Mouse (Mus musculus) limb, embryonic 10.5 days (tissue): Measurements from ENCODE around the gene Drc7. TPM values are rescaled to one million over a fixed set of nuclear protein-coding genes. Genes with fewer than 3 reads are reported as not detected.
A peak's percentile ranks its signal among the peaks of the same experiment; 100 is the strongest.

Experiments
- DNase-seq: peaks from one replicate; pipeline ENCODE4 v3.0.0-alpha.2; 2017; ENCODE audit warnings: low spot score
- H3K27ac ChIP-seq: fragments of 300-500 bp; sonication (generic); 2 replicates; pipeline ENCODE4 v1.5.1; 2016; ENCODE audit warnings: mild to moderate bottlenecking
- H3K27me3 ChIP-seq: fragments of 300-500 bp; sonication (generic); 2 replicates; pipeline ENCODE4 v1.6.1; 2016; ENCODE audit warnings: low read depth, mild to moderate bottlenecking; ENCODE audit not compliant: poor library complexity, severe bottlenecking
- H3K36me3 ChIP-seq: fragments of 300-500 bp; sonication (generic); 2 replicates; pipeline ENCODE4 v1.6.1; 2016; ENCODE audit warnings: mild to moderate bottlenecking, moderate library complexity
- H3K4me1 ChIP-seq: fragments of 300-500 bp; sonication (generic); 2 replicates; pipeline ENCODE4 v1.6.1; 2016
- H3K4me3 ChIP-seq: fragments of 300-500 bp; sonication (generic); 2 replicates; pipeline ENCODE4 v1.5.1; 2016; ENCODE audit warnings: mild to moderate bottlenecking, moderate library complexity
- H3K9me3 ChIP-seq: fragments of 300-500 bp; sonication (generic); replicated peaks from 2 replicates; pipeline ENCODE4 v1.6.1; 2016; ENCODE audit warnings: mild to moderate bottlenecking
- WGBS: fragments of 180-500 bp; shearing (Covaris S2); methylation state at CpG from one replicate; pipeline ENCODE4 v1.1.7; 2016; 5-methylcytosine and 5-hydroxymethylcytosine counted together
- polyA plus RNA-seq: library from polyadenylated mRNA; unstranded; fragments of >200 nt; fragmentation: Nextera tagmentation; extraction: Ambion mirVana; gene quantifications from 2 replicates; pipeline ENCODE4 v1.2.1, GENCODE M21; 2016

Gene Drc7
- polyA plus RNA-seq, 1 experiment from 2014 or later, result 0.23 TPM

GRCm38 (mm10) chr8:95037106-95037925 is 17.6 kb upstream of the Drc7 start:
- no peak for DNase-seq
- no peaks in the 10 kb centered on the region for H3K9me3 ChIP-seq
- H3K27me3 ChIP-seq, result no peaks in the 10 kb centered on the region
- no peak overlapping the region for H3K4me3 ChIP-seq
- no peaks in the 10 kb centered on the region for H3K36me3 ChIP-seq
- 71% methylated on average over 7 of the region's 7 CpGs for WGBS
- no peaks in the 10 kb centered on the region for H3K4me1 ChIP-seq
- no peak overlapping the region for H3K27ac ChIP-seq

- no peak for DNase-seq
- H3K9me3 ChIP-seq, result no peaks in the 10 kb centered on the region
- WGBS, result 76% methylated on average over 6 of the region's 6 CpGs
- no peaks in the 10 kb centered on the region for H3K27me3 ChIP-seq
- no peak overlapping the region for H3K4me3 ChIP-seq
- H3K36me3 ChIP-seq, result no peaks in the 10 kb centered on the region
- no peaks in the 10 kb centered on the region; the same call in 1 of the 2 replicates for H3K4me1 ChIP-seq
- no peak overlapping the region for H3K27ac ChIP-seq
Observed at GRCm38 (mm10) chr8:95041883-95042784, 12.8 kb upstream of the Drc7 start.

- H3K27me3 ChIP-seq, result no peaks in the 10 kb centered on the region
- DNase-seq, result no peak
Observed at GRCm38 (mm10) chr8:95044811-95045210, 10.1 kb upstream of the Drc7 start.

GRCm38 (mm10) chr8:95046982-95047381 is 7.9 kb upstream of the Drc7 start:
- Histone ChIP-seq H3K4me1 (peaks cover 24% of the 10 kb centered on the region), H3K27ac (peak overlapping the region; percentile 14; the same call in 1 of the 2 replicates), H3K4me3 (no peak overlapping the region), H3K9me3 (no peaks in the 10 kb centered on the region), H3K36me3 (no peaks in the 10 kb centered on the region), H3K27me3 (no peaks in the 10 kb centered on the region)
- WGBS, result 83% methylated on average over 3 of the region's 3 CpGs
- DNase-seq, result no peak

More at GRCm38 (mm10) chr8:95044811-95045210, 10.1 kb upstream of the Drc7 start:
- no peak overlapping the region for H3K4me3 ChIP-seq
- 68% methylated on average over 4 of the region's 4 CpGs for WGBS
- H3K36me3 ChIP-seq, result no peaks in the 10 kb centered on the region
- H3K27ac ChIP-seq, result no peak overlapping the region
- H3K9me3 ChIP-seq, result no peaks in the 10 kb centered on the region
- H3K4me1 ChIP-seq, result peaks cover 22% of the 10 kb centered on the region

- Histone ChIP-seq H3K4me3 (no peak overlapping the region), H3K27ac (0 out of 2 replicates have a peak overlapping the region, but pooled peaks have one; percentile 14), H3K27me3 (no peaks in the 10 kb centered on the region), H3K36me3 (no peaks in the 10 kb centered on the region), H3K4me1 (peaks cover 24% of the 10 kb centered on the region), H3K9me3 (no peaks in the 10 kb centered on the region)
- WGBS, result 77% methylated on average over 6 of the region's 6 CpGs
- DNase-seq, result no peak
Observed at GRCm38 (mm10) chr8:95047884-95048680, 6.8 kb upstream of the Drc7 start.

- Histone ChIP-seq H3K9me3 (no peaks in the 10 kb centered on the region), H3K27me3 (no peaks in the 10 kb centered on the region), H3K27ac (no peak overlapping the region), H3K36me3 (no peaks in the 10 kb centered on the region), H3K4me3 (no peak overlapping the region), H3K4me1 (peaks cover 24% of the 10 kb centered on the region)
- DNase-seq, result no peak
- WGBS, result 53% methylated on average over 2 of the region's 2 CpGs
Observed at GRCm38 (mm10) chr8:95049636-95050035, 5.3 kb upstream of the Drc7 start.

GRCm38 (mm10) chr8:95054438-95054837 is 465 bp upstream of the Drc7 start:
- 65% methylated on average over 6 of the region's 6 CpGs for WGBS
- Histone ChIP-seq H3K9me3 (no peaks in the 10 kb centered on the region), H3K4me3 (no peak overlapping the region), H3K27ac (no peak overlapping the region), H3K4me1 (peaks cover 5% of the 10 kb centered on the region), H3K36me3 (no peaks in the 10 kb centered on the region), H3K27me3 (no peaks in the 10 kb centered on the region)
- DNase-seq, result no peak

GRCm38 (mm10) chr8:95056414-95056813 is 1.5 kb downstream of the Drc7 start:
- no peak overlapping the region for H3K4me3 ChIP-seq
- no peaks in the 10 kb centered on the region for H3K9me3 ChIP-seq
- H3K27me3 ChIP-seq, result no peaks in the 10 kb centered on the region
- no peak for DNase-seq
- no peaks in the 10 kb centered on the region for H3K36me3 ChIP-seq
- no peaks in the 10 kb centered on the region for H3K4me1 ChIP-seq
- H3K27ac ChIP-seq, result no peak overlapping the region
- 87% methylated on average over 5 of the region's 5 CpGs for whole genome bisulfite sequencing

- H3K36me3 ChIP-seq, result no peaks in the 10 kb centered on the region
- H3K4me1 ChIP-seq, result no peaks in the 10 kb centered on the region
- no peak for DNase-seq
- no peak overlapping the region for H3K27ac ChIP-seq
- H3K9me3 ChIP-seq, result no peaks in the 10 kb centered on the region
- no peak overlapping the region for H3K4me3 ChIP-seq
- WGBS, result 89% methylated on average over 6 of the region's 6 CpGs
- no peaks in the 10 kb centered on the region for H3K27me3 ChIP-seq
Observed at GRCm38 (mm10) chr8:95058661-95059060, 3.8 kb downstream of the Drc7 start.

- no peak for DNase-seq
- H3K4me1 ChIP-seq, result no peaks in the 10 kb centered on the region
- no peaks in the 10 kb centered on the region for H3K27me3 ChIP-seq
- 74% methylated on average over 6 of the region's 6 CpGs for WGBS
- H3K27ac ChIP-seq, result no peak overlapping the region
- no peaks in the 10 kb centered on the region for H3K36me3 ChIP-seq
- no peaks in the 10 kb centered on the region for H3K9me3 ChIP-seq
- no peak overlapping the region for H3K4me3 ChIP-seq
Observed at GRCm38 (mm10) chr8:95059812-95060533, 5.1 kb downstream of the Drc7 start.

- H3K4me3 ChIP-seq, result no peak overlapping the region
- H3K27ac ChIP-seq, result no peak overlapping the region
- no peak for DNase-seq
- H3K4me1 ChIP-seq, result no peaks in the 10 kb centered on the region
- H3K27me3 ChIP-seq, result no peaks in the 10 kb centered on the region
- H3K9me3 ChIP-seq, result no peaks in the 10 kb centered on the region
- H3K36me3 ChIP-seq, result no peaks in the 10 kb centered on the region
- 90% methylated on average over 2 of the region's 2 CpGs for WGBS
Observed at GRCm38 (mm10) chr8:95064531-95064930, 9.6 kb downstream of the Drc7 start.

GRCm38 (mm10) chr8:95067582-95067981 is 12.7 kb downstream of the Drc7 start:
- peak; percentile 64 for DNase-seq
- no peak overlapping the region for H3K4me3 ChIP-seq
- no peaks in the 10 kb centered on the region for H3K36me3 ChIP-seq
- 43% methylated on average over 3 of the region's 3 CpGs for WGBS
- no peaks in the 10 kb centered on the region for H3K27me3 ChIP-seq
- H3K27ac ChIP-seq, result no peak overlapping the region
- H3K4me1 ChIP-seq, result no peaks in the 10 kb centered on the region
- no peaks in the 10 kb centered on the region for H3K9me3 ChIP-seq
